Mouse (Mus musculus): ENCODE measurements around the gene Mgat5.

Gene Mgat5

GRCm38 (mm10) chr1:127204817-127205485, at the start of gene Mgat5:
TSS of gene Mgat5 (plus strand) at chr1:127205015.
- peak; percentile 76 to 85 for DNase-seq

GRCm38 (mm10) chr1:127160118-127160760, 44.6 kb upstream of the Mgat5 start:
- no peak for DNase-seq

- no peak for DNase-seq
Observed at GRCm38 (mm10) chr1:127164589-127165160, 40.1 kb upstream of the Mgat5 start.

DNA sequence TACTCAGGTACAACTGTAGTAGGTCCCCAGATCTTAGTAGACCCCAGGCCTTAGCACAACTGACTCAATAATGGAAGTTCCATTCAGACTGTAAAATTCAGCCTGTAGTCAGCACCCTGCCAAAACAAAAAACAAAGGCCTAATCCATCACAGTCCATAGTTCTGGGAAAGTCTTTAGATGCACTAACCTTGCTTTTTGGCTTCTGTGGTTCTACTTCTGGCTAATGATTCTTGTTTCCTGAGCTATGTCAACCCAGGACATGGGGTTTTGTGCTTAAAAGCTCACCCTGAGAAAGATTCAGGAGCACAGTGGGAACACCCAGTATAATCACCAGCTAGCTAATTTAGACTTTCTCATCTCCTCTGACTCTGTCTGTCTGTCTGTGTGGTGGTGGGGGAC, 38.3 kb upstream of the Mgat5 start:
- DNase-seq = no peak

DNA sequence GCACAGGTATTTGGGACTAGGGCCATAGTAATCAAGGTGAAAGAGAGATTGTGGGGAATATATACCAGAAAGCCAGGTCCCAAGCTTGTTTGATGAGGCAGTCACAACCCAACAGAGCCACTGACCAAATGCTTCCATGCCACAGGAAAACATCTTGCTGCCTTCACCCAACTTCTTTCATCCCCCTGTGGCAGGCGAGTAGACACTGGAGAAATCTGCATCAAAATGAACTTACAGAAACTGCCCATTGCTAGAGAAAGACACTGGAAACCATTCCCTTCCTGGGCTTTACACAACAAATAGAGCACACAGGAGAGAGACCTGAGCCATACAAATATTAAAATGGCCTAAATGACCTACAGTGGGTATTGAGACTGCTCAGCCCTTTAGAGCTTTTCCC, 37.2 kb upstream of the Mgat5 start:
- no peak for DNase-seq

- DNase-seq = no peak
Observed at GRCm38 (mm10) chr1:127168205-127168604, 36.6 kb upstream of the Mgat5 start.

- DNase-seq = no peak
Observed at GRCm38 (mm10) chr1:127169516-127169915, 35.3 kb upstream of the Mgat5 start.

- no peak for DNase-seq
Observed at GRCm38 (mm10) chr1:127171361-127171760, 33.5 kb upstream of the Mgat5 start.

DNA sequence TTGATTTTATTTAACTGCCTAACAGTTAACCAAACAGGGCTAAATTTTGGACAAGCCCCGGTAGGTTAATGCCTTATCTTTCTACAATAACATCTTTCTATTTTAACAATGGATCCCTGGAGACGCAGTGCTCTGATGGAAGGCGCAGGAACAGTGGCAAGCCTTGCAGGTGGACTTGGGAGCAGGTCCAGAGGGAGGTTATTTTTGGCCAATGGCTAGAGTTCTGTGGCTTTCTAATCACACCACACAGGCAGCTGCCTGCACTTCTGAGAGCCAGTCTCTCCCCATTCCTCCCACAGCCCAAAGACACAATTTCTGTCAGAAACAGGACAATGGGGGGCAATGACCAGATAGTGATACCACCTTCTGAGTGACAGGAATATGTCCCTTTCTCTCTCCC, 31.4 kb upstream of the Mgat5 start:
- DNase-seq = no peak

- DNase-seq = no peak
Observed at GRCm38 (mm10) chr1:127192396-127192795, 12.4 kb upstream of the Mgat5 start.

DNA sequence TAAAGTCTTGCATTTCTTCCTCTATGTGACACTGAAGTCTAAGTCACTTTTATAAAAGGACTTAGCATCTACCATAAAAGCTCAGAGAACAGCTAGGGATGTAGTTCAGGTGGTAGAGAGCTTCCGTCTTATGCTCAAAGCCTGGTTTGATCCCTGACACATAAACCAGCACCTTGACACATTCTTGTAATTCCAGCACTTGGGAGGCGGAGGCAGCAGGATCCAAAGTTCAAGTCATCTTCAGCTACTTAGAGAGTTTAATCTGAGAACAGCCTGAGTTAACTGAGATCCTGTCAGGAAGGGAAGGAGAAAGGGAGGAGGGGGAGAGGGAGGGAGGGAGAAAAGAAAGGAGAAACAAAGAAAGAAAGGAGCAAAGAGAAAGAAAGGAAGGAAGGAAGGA, 5.6 kb upstream of the Mgat5 start:
- DNase-seq = no peak

DNA sequence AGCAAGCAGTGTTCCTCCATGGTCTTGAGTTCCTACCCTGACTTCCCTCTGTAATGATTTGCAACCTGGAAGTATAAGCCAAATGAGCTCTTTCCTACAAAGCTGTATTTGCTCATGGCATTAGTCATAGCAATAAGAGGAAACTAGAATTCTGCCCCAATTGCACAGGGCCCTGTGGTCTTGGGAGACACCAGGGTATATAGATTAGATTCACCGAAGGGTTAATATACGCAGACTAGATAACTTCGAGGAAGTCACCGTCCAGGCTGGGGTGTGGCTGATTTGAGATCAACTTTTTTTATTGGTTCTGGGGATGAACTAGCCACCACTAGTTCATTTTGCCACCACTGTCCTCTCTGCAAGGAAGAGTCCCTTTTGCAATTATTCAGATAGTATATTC, 2.5 kb upstream of the Mgat5 start:
- no peak for DNase-seq

DNA sequence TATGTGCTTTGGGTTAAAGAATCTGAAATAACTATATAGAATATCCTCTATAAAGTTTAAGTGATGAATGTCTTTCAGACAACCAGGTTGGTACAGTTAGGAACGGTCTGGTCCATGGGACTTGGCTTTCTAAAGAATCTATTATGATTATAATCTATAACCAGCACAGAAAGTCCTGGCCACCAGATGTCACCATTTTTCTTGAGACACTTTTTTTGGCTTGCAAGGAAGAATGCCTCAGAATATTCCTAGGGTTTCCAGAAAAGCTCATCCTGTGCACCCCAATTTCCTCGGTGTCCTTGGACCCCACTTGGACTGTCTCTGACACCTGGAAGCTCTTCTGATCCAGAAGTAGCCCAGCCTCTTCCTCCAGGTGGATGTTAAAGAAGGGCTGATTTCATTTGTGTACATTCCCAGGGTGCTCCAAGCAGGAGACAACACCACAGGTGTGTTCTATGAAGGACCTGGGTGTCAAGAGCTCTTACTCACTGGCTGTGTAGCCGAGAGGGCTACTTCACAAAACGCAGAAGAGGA, 1.5 kb upstream of the Mgat5 start:
- DNase-seq = peak in 1 of 2 experiments; percentile 34

GRCm38 (mm10) chr1:127205501-127206019, 745 bp downstream of the Mgat5 start:
- no peak for DNase-seq

DNA sequence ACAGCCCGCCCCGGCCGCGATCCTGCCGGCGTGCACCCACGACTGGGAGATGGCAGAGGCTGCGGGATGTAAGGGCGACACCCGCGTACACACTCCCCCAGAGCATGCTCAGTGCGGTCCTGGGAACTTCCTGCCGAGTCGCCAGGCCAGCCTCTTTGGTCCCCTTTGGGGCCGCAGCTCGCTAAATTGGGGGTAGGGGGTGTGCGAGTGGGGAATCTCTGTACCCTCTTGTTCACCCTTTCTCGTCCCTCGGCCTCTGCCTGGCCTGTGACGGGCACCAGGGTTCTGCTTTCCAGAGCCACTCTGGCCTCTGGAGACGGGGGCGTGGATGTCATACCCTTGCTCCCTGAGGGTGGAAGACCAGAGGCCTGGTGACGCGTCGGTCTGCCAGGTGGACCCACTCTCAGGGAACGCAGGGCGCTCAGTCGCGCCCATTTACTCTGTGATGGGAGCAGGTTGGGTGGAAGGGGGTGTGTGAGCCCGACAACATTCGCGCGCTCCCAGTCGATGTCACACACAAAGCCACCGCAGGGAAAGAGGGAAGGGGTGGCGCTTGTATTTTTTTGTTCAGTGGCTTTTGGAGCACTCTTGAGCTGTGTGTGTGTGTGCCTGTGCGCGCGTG, 1.3 kb downstream of the Mgat5 start:
- peak; percentile 34 to 54 for DNase-seq

DNA sequence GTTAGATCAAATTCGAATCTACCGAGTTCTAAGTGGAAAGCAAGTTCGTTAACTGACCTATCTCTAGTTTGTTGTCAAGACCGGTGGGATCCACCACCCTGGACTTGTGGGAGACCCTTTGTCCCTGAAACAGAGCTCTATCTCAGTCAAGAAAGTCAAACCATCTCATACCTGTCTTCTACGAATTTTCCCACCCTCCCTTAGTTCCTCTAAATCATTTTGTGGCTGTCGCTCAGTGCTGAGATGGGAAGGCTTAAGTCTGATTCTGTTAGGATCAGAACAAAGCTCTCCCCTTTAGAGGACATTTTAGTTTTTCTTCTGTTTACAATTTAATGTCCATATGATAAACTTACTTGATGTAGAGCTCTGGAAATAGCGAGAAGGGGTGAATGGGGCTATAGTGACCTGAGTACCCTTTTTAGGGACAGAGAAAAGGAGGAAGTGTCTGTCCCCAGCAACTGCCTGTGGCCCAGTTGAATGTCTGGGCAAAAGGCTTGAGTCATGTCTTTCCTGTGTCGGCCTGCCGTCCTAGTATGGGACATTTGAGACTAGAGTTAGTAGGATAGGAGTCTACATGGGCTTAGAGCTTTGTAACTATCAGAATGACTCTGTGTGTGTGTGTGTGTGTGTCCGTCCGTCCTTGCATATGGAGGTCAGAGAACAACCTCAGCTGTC, 2.2 kb downstream of the Mgat5 start:
- DNase-seq = no peak

DNA sequence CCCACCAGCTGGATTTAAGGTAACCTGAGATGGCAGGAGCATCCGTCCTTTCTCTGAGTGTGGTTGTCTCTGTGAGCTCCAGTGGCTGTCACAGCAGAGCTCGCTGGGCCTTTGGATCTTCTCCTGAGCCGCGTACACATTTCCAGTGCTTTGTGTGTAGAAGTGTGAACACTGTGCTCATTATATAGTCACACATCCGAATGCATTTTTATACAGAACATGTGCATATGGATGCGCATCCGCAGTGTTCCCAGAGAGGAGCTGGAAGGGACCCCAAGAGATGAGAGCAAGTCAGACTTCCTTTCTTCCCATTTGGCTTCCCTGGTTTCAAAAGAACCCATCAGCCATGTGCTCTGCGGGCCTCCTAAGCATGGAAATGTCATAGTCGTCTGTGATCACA, 3.4 kb downstream of the Mgat5 start:
- DNase-seq = no peak

DNA sequence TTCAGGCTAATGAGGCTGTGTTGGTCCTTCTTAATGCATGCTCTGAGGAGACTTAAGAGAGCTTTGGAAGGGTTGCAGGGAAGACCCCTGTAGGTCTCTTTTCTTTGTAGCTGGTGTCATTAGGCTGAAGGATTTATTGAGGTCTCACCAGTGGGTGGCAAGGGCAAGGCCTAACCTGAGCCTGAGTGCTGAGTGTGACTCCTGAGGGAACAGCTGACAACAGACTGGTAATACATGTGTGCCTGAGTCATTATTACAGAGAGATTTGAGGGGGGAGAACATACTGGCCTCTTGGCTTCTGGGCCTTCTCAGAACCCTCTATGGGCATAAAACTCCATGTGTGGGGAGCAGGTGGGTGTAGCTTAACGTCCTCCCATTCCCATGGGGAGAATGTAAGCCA, 8.0 kb downstream of the Mgat5 start:
- no peak for DNase-seq

GRCm38 (mm10) chr1:127213434-127213833, 8.6 kb downstream of the Mgat5 start:
- no peak for DNase-seq

GRCm38 (mm10) chr1:127214585-127215232, 9.9 kb downstream of the Mgat5 start:
- DNase-seq = no peak

DNA sequence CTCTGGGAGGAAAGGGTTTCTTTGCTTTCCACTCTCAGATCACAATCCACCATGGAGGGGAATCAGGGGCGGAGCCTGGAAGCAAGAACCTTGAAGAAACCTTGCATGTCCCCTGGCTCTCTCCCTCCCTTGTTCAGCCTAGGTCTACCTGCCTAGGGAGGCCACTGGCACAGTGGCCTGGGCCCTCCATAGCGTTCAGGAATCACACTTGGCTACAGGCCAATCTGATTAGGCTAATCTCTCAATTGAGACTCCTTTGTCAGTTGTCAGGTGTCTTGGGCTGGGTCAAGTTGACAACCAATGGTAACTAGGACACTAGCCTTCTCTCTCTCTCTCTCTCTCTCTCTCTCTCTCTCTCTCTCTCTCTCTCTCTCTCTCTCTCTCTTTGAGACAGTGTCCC, 12.2 kb downstream of the Mgat5 start:
- DNase-seq = no peak

DNA sequence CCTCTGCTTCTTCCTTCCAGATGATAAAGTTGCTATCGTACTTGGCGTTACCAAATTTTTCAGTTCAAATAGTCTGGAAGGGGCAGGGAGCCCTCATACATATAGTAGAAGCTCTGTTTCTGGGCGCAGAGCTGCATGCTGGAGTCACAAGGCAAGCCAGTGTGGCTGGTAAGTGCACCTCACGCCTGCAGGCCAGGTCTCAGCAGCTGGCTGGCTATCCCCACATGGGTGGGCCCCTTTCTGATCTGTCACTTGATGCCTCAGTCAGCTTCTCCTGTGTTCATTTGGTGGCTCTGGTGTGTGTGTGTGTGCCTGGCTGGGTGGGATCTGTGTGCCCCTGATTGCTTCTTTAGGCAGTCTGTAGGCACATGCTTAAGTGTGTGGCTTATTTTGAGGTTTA, 12.8 kb downstream of the Mgat5 start:
- no peak for DNase-seq
